Comparison of ENCODE assay signal across 11 mouse cellular contexts in genomic region chr17:34615871-34616270, GRCm38 (mm10). TPM values are rescaled to one million over a fixed set of nuclear protein-coding genes. Genes with fewer than 3 reads are reported as not detected.
DNase-seq lines count a peak whose midpoint lies in the region; ATAC-seq lines count a peak whose summit lies in the region.
"Had no signal": no experiment of that assay in that cellular context is flagged by ENCODE, and none has a peak within 500 bp of the region (broad histone marks: within the 10 kb centered on the region; RNA-seq: fewer than 3 reads in every experiment).

Gene Egfl8 (minus strand): TSS chr17:34615971.

- DNase-seq in hindbrain, embryonic 10.5 days (ENCODE audit: low spot score) = no peak
- DNase-seq in hindbrain, embryonic 11.5 days (ENCODE audit: low spot score) = no peak
- no peak for DNase-seq in midbrain, embryonic 14.5 days
- DNase-seq in embryo, embryonic 9.5 days (ENCODE audit: extremely low spot score) = no peak
- DNase-seq: cerebellum, postnatal 10 days; left cerebral cortex, postnatal 4 days; lung, adult 2 months; right cerebral cortex, adult 18-20 months had no signal

- 44% methylated on average over 6 of the region's 6 CpGs for WGBS in hindbrain, embryonic 10.5 days
- WGBS in hindbrain, embryonic 11.5 days = 68% methylated on average over 6 of the region's 6 CpGs
- WGBS in midbrain, embryonic 13.5 days = 68% methylated on average over 6 of the region's 6 CpGs
- WGBS in midbrain, embryonic 14.5 days = 60% methylated on average over 6 of the region's 6 CpGs
- WGBS in hindbrain, embryonic 13.5 days = 54% methylated on average over 6 of the region's 6 CpGs
- 57% methylated on average over 6 of the region's 6 CpGs for WGBS in neural tube, embryonic 14.5 days

- H3K27ac ChIP-seq in hindbrain, embryonic 10.5 days = peak within 1 kb of the TSS; percentile 73
- no peak within 1 kb of the TSS for H3K27ac ChIP-seq in hindbrain, embryonic 11.5 days (ENCODE audit: low read depth, low read length)
- peak within 1 kb of the TSS; percentile 19; the same call in 1 of the 2 replicates for H3K27ac ChIP-seq in midbrain, embryonic 13.5 days
- no peak within 1 kb of the TSS; the same call in 1 of the 2 replicates for H3K27ac ChIP-seq in midbrain, embryonic 14.5 days (replicated peaks; ENCODE audit: low read depth, low read length)
- H3K27ac ChIP-seq in hindbrain, embryonic 13.5 days = peak within 1 kb of the TSS; percentile 41; the same call in 1 of the 2 replicates
- no peak within 1 kb of the TSS for H3K27ac ChIP-seq in neural tube, embryonic 14.5 days (ENCODE audit: low read depth, low read length)

- H3K4me3 ChIP-seq in hindbrain, embryonic 10.5 days = peak within 1 kb of the TSS; percentile 9; the same call in 1 of the 2 replicates
- H3K4me3 ChIP-seq in hindbrain, embryonic 11.5 days (ENCODE audit: low read depth, low read length) = no peak within 1 kb of the TSS
- no peak within 1 kb of the TSS for H3K4me3 ChIP-seq in midbrain, embryonic 13.5 days (replicated peaks)
- H3K4me3 ChIP-seq in midbrain, embryonic 14.5 days (replicated peaks; ENCODE audit: low read depth, low read length) = no peak within 1 kb of the TSS
- no peak within 1 kb of the TSS for H3K4me3 ChIP-seq in hindbrain, embryonic 13.5 days
- no peak within 1 kb of the TSS for H3K4me3 ChIP-seq in neural tube, embryonic 14.5 days (ENCODE audit: low read depth, low read length)

- no peak within 1 kb of the TSS for H3K4me2 ChIP-seq in hindbrain, embryonic 11.5 days (replicated peaks; ENCODE audit: low read depth, low read length)
- no peak within 1 kb of the TSS for H3K4me2 ChIP-seq in midbrain, embryonic 13.5 days (replicated peaks)
- H3K4me2 ChIP-seq in midbrain, embryonic 14.5 days (ENCODE audit: low read length) = no peak within 1 kb of the TSS
- H3K4me2 ChIP-seq in hindbrain, embryonic 13.5 days = peak within 1 kb of the TSS; percentile 13; the same call in 1 of the 2 replicates
- peak within 1 kb of the TSS; percentile 14; the same call in 1 of the 2 replicates for H3K4me2 ChIP-seq in neural tube, embryonic 14.5 days (ENCODE audit: low read depth, low read length)

- H3K27me3 ChIP-seq in hindbrain, embryonic 10.5 days (ENCODE audit: insufficient read depth, poor library complexity, severe bottlenecking) = no peaks in the 10 kb centered on the region
- H3K27me3 ChIP-seq in hindbrain, embryonic 11.5 days (ENCODE audit: control insufficient read depth, insufficient read depth, low read length) = no peaks in the 10 kb centered on the region
- H3K27me3 ChIP-seq in midbrain, embryonic 13.5 days = no peaks in the 10 kb centered on the region
- no peaks in the 10 kb centered on the region for H3K27me3 ChIP-seq in midbrain, embryonic 14.5 days (ENCODE audit: control insufficient read depth, insufficient read depth, low read length)
- no peaks in the 10 kb centered on the region for H3K27me3 ChIP-seq in hindbrain, embryonic 13.5 days
- no peaks in the 10 kb centered on the region for H3K27me3 ChIP-seq in neural tube, embryonic 14.5 days (ENCODE audit: control insufficient read depth, insufficient read depth, low read length)

- no peak for ATAC-seq in hindbrain, embryonic 11.5 days (ENCODE audit: low FRiP score)
- no peak for ATAC-seq in midbrain, embryonic 13.5 days
- no peak for ATAC-seq in midbrain, embryonic 14.5 days (ENCODE audit: low FRiP score, low TSS enrichment)
- ATAC-seq in hindbrain, embryonic 13.5 days (ENCODE audit: low FRiP score) = no peak
- ATAC-seq in neural tube, embryonic 14.5 days (ENCODE audit: low read depth) = no peak

- peaks cover 28% of the 10 kb centered on the region for H3K4me1 ChIP-seq in hindbrain, embryonic 10.5 days (replicated peaks)
- no peaks in the 10 kb centered on the region; the same call in 1 of the 2 replicates for H3K4me1 ChIP-seq in hindbrain, embryonic 11.5 days (replicated peaks; ENCODE audit: control insufficient read depth, insufficient read depth, low read length)
- no peaks in the 10 kb centered on the region for H3K4me1 ChIP-seq in midbrain, embryonic 13.5 days (replicated peaks)
- no peaks in the 10 kb centered on the region for H3K4me1 ChIP-seq in midbrain, embryonic 14.5 days (ENCODE audit: control insufficient read depth, insufficient read depth, low read length)
- H3K4me1 ChIP-seq in hindbrain, embryonic 13.5 days (replicated peaks) = no peaks in the 10 kb centered on the region
- H3K4me1 ChIP-seq in neural tube, embryonic 14.5 days (ENCODE audit: control insufficient read depth, insufficient read depth, low read length) = no peaks in the 10 kb centered on the region

- peaks cover 66% of the 10 kb centered on the region for H3K36me3 ChIP-seq in hindbrain, embryonic 10.5 days
- H3K36me3 ChIP-seq in hindbrain, embryonic 11.5 days (ENCODE audit: control insufficient read depth, insufficient read depth, low read length) = 0 out of 2 replicates have a peak, but pooled peaks cover 4% of the 10 kb centered on the region
- peaks cover 79% of the 10 kb centered on the region for H3K36me3 ChIP-seq in midbrain, embryonic 13.5 days
- peaks cover 67% of the 10 kb centered on the region for H3K36me3 ChIP-seq in midbrain, embryonic 14.5 days (ENCODE audit: control insufficient read depth, insufficient read depth, low read length)
- peaks cover 77% of the 10 kb centered on the region for H3K36me3 ChIP-seq in hindbrain, embryonic 13.5 days
- peaks cover 38% of the 10 kb centered on the region for H3K36me3 ChIP-seq in neural tube, embryonic 14.5 days (ENCODE audit: control insufficient read depth, insufficient read depth, low read length)

- no peaks in the 10 kb centered on the region for H3K9me3 ChIP-seq in hindbrain, embryonic 10.5 days
- no peaks in the 10 kb centered on the region for H3K9me3 ChIP-seq in hindbrain, embryonic 11.5 days (ENCODE audit: control insufficient read depth, low read length)
- H3K9me3 ChIP-seq in midbrain, embryonic 13.5 days = no peaks in the 10 kb centered on the region
- H3K9me3 ChIP-seq in midbrain, embryonic 14.5 days (ENCODE audit: control insufficient read depth, low read length) = no peaks in the 10 kb centered on the region
- H3K9me3 ChIP-seq in hindbrain, embryonic 13.5 days = no peaks in the 10 kb centered on the region
- no peaks in the 10 kb centered on the region for H3K9me3 ChIP-seq in neural tube, embryonic 14.5 days (ENCODE audit: control insufficient read depth, low read length)

- H3K9ac ChIP-seq in hindbrain, embryonic 11.5 days (ENCODE audit: low read depth, low read length) = no peak within 1 kb of the TSS
- peak within 1 kb of the TSS; percentile 39; the same call in 1 of the 2 replicates for H3K9ac ChIP-seq in midbrain, embryonic 13.5 days (replicated peaks)
- H3K9ac ChIP-seq in midbrain, embryonic 14.5 days (replicated peaks; ENCODE audit: low read length) = no peak within 1 kb of the TSS
- H3K9ac ChIP-seq in hindbrain, embryonic 13.5 days = peak within 1 kb of the TSS; percentile 11; the same call in 1 of the 2 replicates
- H3K9ac ChIP-seq in neural tube, embryonic 14.5 days (replicated peaks; ENCODE audit: low read depth, low read length) = no peak within 1 kb of the TSS

RNA-seq across cellular contexts. Expression of gene Egfl8, which starts in this region (rescaled TPM):
- polyA plus RNA-seq in hindbrain, embryonic 10.5 days (2016; fragmentation: Nextera tagmentation; extraction: Ambion mirVana) = 6.0 and 6.1 TPM in 2 replicates
- 4.4 and 4.7 TPM in 2 replicates for polyA plus RNA-seq in hindbrain, embryonic 11.5 days (2014; fragmentation: Nextera tagmentation; extraction: Ambion mirVana)
- 6.8 and 8.6 TPM in 2 replicates for polyA plus RNA-seq in midbrain, embryonic 13.5 days (2015; fragmentation: Nextera tagmentation; extraction: Ambion mirVana)
- 6.7 and 9.5 TPM in 2 replicates for polyA plus RNA-seq in midbrain, embryonic 14.5 days (2014; fragmentation: Nextera tagmentation; extraction: Ambion mirVana)
- 11.7 and 12.9 TPM in 2 replicates for polyA plus RNA-seq in hindbrain, embryonic 13.5 days (2015; fragmentation: Nextera tagmentation; extraction: Ambion mirVana)
- 6.0 and 18.2 TPM in 2 replicates for polyA plus RNA-seq in neural tube, embryonic 14.5 days (2014; fragmentation: Nextera tagmentation; extraction: Ambion mirVana)

Comparison
In these comparisons a context has a peak if more than half of its experiments do, and no peak if none do; other contexts are left out.
1. H3K27ac ChIP-seq: peak in hindbrain, embryonic 10.5 days (single experiment), midbrain, embryonic 13.5 days (single experiment) and hindbrain, embryonic 13.5 days (single experiment); none in hindbrain, embryonic 11.5 days (single experiment), midbrain, embryonic 14.5 days (single experiment) and neural tube, embryonic 14.5 days (single experiment).
2. H3K4me2 ChIP-seq: peak in hindbrain, embryonic 13.5 days (single experiment) and neural tube, embryonic 14.5 days (single experiment); none in hindbrain, embryonic 11.5 days (single experiment), midbrain, embryonic 13.5 days (single experiment) and midbrain, embryonic 14.5 days (single experiment).
3. H3K9ac ChIP-seq: peak in midbrain, embryonic 13.5 days (single experiment) and hindbrain, embryonic 13.5 days (single experiment); none in hindbrain, embryonic 11.5 days (single experiment), midbrain, embryonic 14.5 days (single experiment) and neural tube, embryonic 14.5 days (single experiment).